Mouse (Mus musculus): ENCODE data around the gene Prss40. TPM values are rescaled to one million over a fixed set of nuclear protein-coding genes. Genes with fewer than 3 reads are reported as not detected.

Prss40 gene
- polyA plus RNA-seq (2012; rRNA removed) (not detected in 2 replicates), polyA plus RNA-seq (2014; fragmentation: Nextera tagmentation; extraction: Ambion mirVana) (0.12 TPM in 1 of 2 replicates, not detected in the other)

- TF ChIP-seq POLR2A (IDR thresholded peaks at IDR 0.05; ENCODE audit: borderline replicate concordance, extremely low read depth, insufficient read depth, insufficient read length), result no peak
- no peaks in the 10 kb centered on the region for H3K27me3 ChIP-seq (ENCODE audit: control insufficient read depth, insufficient read depth, low read length)
- 89% methylated on average over 14 of the region's 15 CpGs for WGBS
- no peak within 1 kb of the TSS for H3K9ac ChIP-seq (ENCODE audit: low read depth, low read length, severe bottlenecking)
- no peak within 1 kb of the TSS for H3K4me2 ChIP-seq (replicated peaks; ENCODE audit: low read depth, low read length, severe bottlenecking)
- H3K27ac ChIP-seq (replicated peaks; ENCODE audit: low read depth, low read length), result no peak within 1 kb of the TSS
- no peaks in the 10 kb centered on the region for H3K9me3 ChIP-seq (ENCODE audit: control insufficient read depth, low read length)
- no peak within 1 kb of the TSS for H3K4me3 ChIP-seq (replicated peaks; ENCODE audit: low read length)
- no peaks in the 10 kb centered on the region for H3K4me1 ChIP-seq (ENCODE audit: control insufficient read depth, insufficient read depth, low read length)
- H3K36me3 ChIP-seq (ENCODE audit: control insufficient read depth, insufficient read depth, low read length), result no peaks in the 10 kb centered on the region
- no peak for ATAC-seq (ENCODE audit: low FRiP score, low read depth)
- DNase-seq (ENCODE audit: low spot score), result no peak
Measured at GRCm38 (mm10) chr1:34560843-34561242, at the start of gene Prss40. Gene Prss40 (minus strand): TSS chr1:34560943.

GRCm38 (mm10) chr1:34602363-34602762 is 41.6 kb upstream of the Prss40 start:
- peak; percentile 82 for DNase-seq (ENCODE audit: low spot score)
- no peak for TF ChIP-seq POLR2A (IDR thresholded peaks at IDR 0.05; ENCODE audit: borderline replicate concordance, extremely low read depth, insufficient read depth, insufficient read length)
- Histone ChIP-seq H3K4me2 (replicated peaks; ENCODE audit: low read depth, low read length, severe bottlenecking) (no peak overlapping the region), H3K36me3 (ENCODE audit: control insufficient read depth, insufficient read depth, low read length) (no peaks in the 10 kb centered on the region), H3K4me1 (ENCODE audit: control insufficient read depth, insufficient read depth, low read length) (no peaks in the 10 kb centered on the region), H3K27me3 (ENCODE audit: control insufficient read depth, insufficient read depth, low read length) (no peaks in the 10 kb centered on the region), H3K9ac (ENCODE audit: low read depth, low read length, severe bottlenecking) (no peak overlapping the region), H3K27ac (replicated peaks; ENCODE audit: low read depth, low read length) (no peak overlapping the region), H3K4me3 (replicated peaks; ENCODE audit: low read length) (no peak overlapping the region), H3K9me3 (ENCODE audit: control insufficient read depth, low read length) (no peaks in the 10 kb centered on the region)
- peak; percentile 65 for ATAC-seq (ENCODE audit: low FRiP score, low read depth)
- 13% methylated on average over 8 of the region's 8 CpGs for WGBS

- no peak overlapping the region for H3K4me3 ChIP-seq (replicated peaks; ENCODE audit: low read length)
- H3K4me1 ChIP-seq (ENCODE audit: control insufficient read depth, insufficient read depth, low read length), result no peaks in the 10 kb centered on the region
- H3K27me3 ChIP-seq (ENCODE audit: control insufficient read depth, insufficient read depth, low read length), result no peaks in the 10 kb centered on the region
- no peak for TF ChIP-seq POLR2A (IDR thresholded peaks at IDR 0.05; ENCODE audit: borderline replicate concordance, extremely low read depth, insufficient read depth, insufficient read length)
- no peaks in the 10 kb centered on the region for H3K9me3 ChIP-seq (ENCODE audit: control insufficient read depth, low read length)
- ATAC-seq (ENCODE audit: low FRiP score, low read depth) (no peak), DNase-seq (ENCODE audit: low spot score) (no peak)
- WGBS, result 74% methylated on average over 3 of the region's 3 CpGs
- H3K36me3 ChIP-seq (ENCODE audit: control insufficient read depth, insufficient read depth, low read length), result no peaks in the 10 kb centered on the region
- H3K27ac ChIP-seq (replicated peaks; ENCODE audit: low read depth, low read length), result no peak overlapping the region
- no peak overlapping the region for H3K4me2 ChIP-seq (replicated peaks; ENCODE audit: low read depth, low read length, severe bottlenecking)
- no peak overlapping the region for H3K9ac ChIP-seq (ENCODE audit: low read depth, low read length, severe bottlenecking)
Measured at GRCm38 (mm10) chr1:34601323-34602047, 40.7 kb upstream of the Prss40 start.

- DNase-seq (ENCODE audit: low spot score) (no peak), ATAC-seq (ENCODE audit: low FRiP score, low read depth) (no peak)
- 80% methylated on average over 15 of the region's 15 CpGs for WGBS
- no peak overlapping the region for H3K9ac ChIP-seq (ENCODE audit: low read depth, low read length, severe bottlenecking)
- no peaks in the 10 kb centered on the region for H3K4me1 ChIP-seq (ENCODE audit: control insufficient read depth, insufficient read depth, low read length)
- no peak overlapping the region for H3K4me2 ChIP-seq (replicated peaks; ENCODE audit: low read depth, low read length, severe bottlenecking)
- H3K36me3 ChIP-seq (ENCODE audit: control insufficient read depth, insufficient read depth, low read length), result no peaks in the 10 kb centered on the region
- no peaks in the 10 kb centered on the region for H3K9me3 ChIP-seq (ENCODE audit: control insufficient read depth, low read length)
- H3K27me3 ChIP-seq (ENCODE audit: control insufficient read depth, insufficient read depth, low read length), result no peaks in the 10 kb centered on the region
- no peak for TF ChIP-seq POLR2A (IDR thresholded peaks at IDR 0.05; ENCODE audit: borderline replicate concordance, extremely low read depth, insufficient read depth, insufficient read length)
- no peak overlapping the region for H3K4me3 ChIP-seq (replicated peaks; ENCODE audit: low read length)
- no peak overlapping the region for H3K27ac ChIP-seq (replicated peaks; ENCODE audit: low read depth, low read length)
Measured at GRCm38 (mm10) chr1:34600000-34600399, 39.3 kb upstream of the Prss40 start.

GRCm38 (mm10) chr1:34587298-34588096 is 26.8 kb upstream of the Prss40 start:
- no peaks in the 10 kb centered on the region for H3K9me3 ChIP-seq (ENCODE audit: control insufficient read depth, low read length)
- no peak for TF ChIP-seq POLR2A (IDR thresholded peaks at IDR 0.05; ENCODE audit: borderline replicate concordance, extremely low read depth, insufficient read depth, insufficient read length)
- no peaks in the 10 kb centered on the region for H3K27me3 ChIP-seq (ENCODE audit: control insufficient read depth, insufficient read depth, low read length)
- no peak overlapping the region for H3K9ac ChIP-seq (ENCODE audit: low read depth, low read length, severe bottlenecking)
- ATAC-seq (ENCODE audit: low FRiP score, low read depth), result no peak
- no peak for DNase-seq (ENCODE audit: low spot score)
- no peak overlapping the region for H3K27ac ChIP-seq (replicated peaks; ENCODE audit: low read depth, low read length)
- 79% methylated on average over 22 of the region's 22 CpGs for WGBS
- H3K4me2 ChIP-seq (replicated peaks; ENCODE audit: low read depth, low read length, severe bottlenecking), result no peak overlapping the region
- H3K4me1 ChIP-seq (ENCODE audit: control insufficient read depth, insufficient read depth, low read length), result no peaks in the 10 kb centered on the region
- H3K4me3 ChIP-seq (replicated peaks; ENCODE audit: low read length), result no peak overlapping the region
- H3K36me3 ChIP-seq (ENCODE audit: control insufficient read depth, insufficient read depth, low read length), result no peaks in the 10 kb centered on the region

All from limb, embryonic 14.5 days (tissue).